Mouse (Mus musculus): Measurements from ENCODE around the gene Nmral1. TPM values are rescaled to one million over a fixed set of nuclear protein-coding genes. Genes with fewer than 3 reads are reported as not detected.

Nmral1 gene
- polyA plus RNA-seq, 1 experiment from 2014 or later, result 24.1 TPM

GRCm38 (mm10) chr16:4722915-4723209 is 3.7 kb upstream of the Nmral1 start:
- Histone ChIP-seq H3K27me3 (ENCODE audit: insufficient read depth, low read length) (no peaks in the 10 kb centered on the region), H3K4me3 (ENCODE audit: low read depth, low read length) (no peak overlapping the region), H3K4me2 (ENCODE audit: low read depth, low read length) (peak overlapping the region; percentile 55; the same call in 1 of the 2 replicates), H3K27ac (ENCODE audit: low read depth) (peak overlapping the region; percentile 88), H3K9me3 (ENCODE audit: low read length) (no peaks in the 10 kb centered on the region), H3K9ac (replicated peaks) (no peak overlapping the region), H3K36me3 (replicated peaks; ENCODE audit: insufficient read depth, low read length) (no peaks in the 10 kb centered on the region), H3K4me1 (ENCODE audit: insufficient read depth) (peaks cover 36% of the 10 kb centered on the region)
- ATAC-seq (no peak), DNase-seq (no peak)
- no peak for TF ChIP-seq EP300 (IDR thresholded peaks at IDR 0.05; ENCODE audit: low read depth)
- no peak for TF ChIP-seq CTCF (IDR thresholded peaks at IDR 0.05; ENCODE audit: low read depth)
- 32% methylated on average over 3 of the region's 3 CpGs for WGBS (ENCODE audit: insufficient replicate concordance)

- WGBS (ENCODE audit: insufficient replicate concordance), result 45% methylated on average over 7 of the region's 7 CpGs
- DNase-seq (no peak), ATAC-seq (peak; percentile 15; the same call in 1 of the 2 replicates)
- H3K9me3 ChIP-seq (ENCODE audit: low read length), result no peaks in the 10 kb centered on the region
- H3K27ac ChIP-seq (ENCODE audit: low read depth), result peak overlapping the region; percentile 88
- H3K4me3 ChIP-seq (ENCODE audit: low read depth, low read length), result no peak overlapping the region
- peak overlapping the region; percentile 55 for H3K4me2 ChIP-seq (ENCODE audit: low read depth, low read length)
- H3K36me3 ChIP-seq (replicated peaks; ENCODE audit: insufficient read depth, low read length), result no peaks in the 10 kb centered on the region
- no peak; the same call in 1 of the 2 replicates for TF ChIP-seq EP300 (IDR thresholded peaks at IDR 0.05; ENCODE audit: low read depth)
- no peak for TF ChIP-seq CTCF (IDR thresholded peaks at IDR 0.05; ENCODE audit: low read depth)
- H3K27me3 ChIP-seq (ENCODE audit: insufficient read depth, low read length), result no peaks in the 10 kb centered on the region
- peaks cover 32% of the 10 kb centered on the region for H3K4me1 ChIP-seq (ENCODE audit: insufficient read depth)
- 0 out of 2 replicates have a peak overlapping the region, but pooled peaks have one; percentile 35 for H3K9ac ChIP-seq (replicated peaks)
These were observed 3.2 kb upstream of the Nmral1 start for GRCm38 (mm10) chr16:4722128-4722914.

DNA sequence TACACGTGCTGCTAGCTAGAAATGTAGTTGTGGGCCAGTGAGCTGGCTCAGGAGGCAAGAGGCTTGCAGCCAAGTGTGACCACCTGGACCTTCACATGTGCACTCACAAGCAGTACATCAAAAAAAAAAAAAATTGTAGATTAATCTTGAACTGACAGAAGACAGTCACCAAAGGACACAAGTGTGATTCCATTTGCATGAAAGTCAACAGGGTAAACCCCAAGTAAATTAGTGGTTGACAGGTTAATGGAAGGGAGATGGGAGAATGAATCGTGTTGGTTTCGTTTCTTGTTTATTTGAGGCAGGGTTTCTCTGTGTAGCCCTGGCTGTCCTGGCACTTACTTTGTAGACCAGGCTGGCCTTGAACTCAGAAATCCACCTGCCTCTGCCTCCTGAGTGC is 1.3 kb downstream of the Nmral1 start:
- TF ChIP-seq EP300 (IDR thresholded peaks at IDR 0.05; ENCODE audit: low read depth) (no peak), CTCF (IDR thresholded peaks at IDR 0.05; ENCODE audit: low read depth) (no peak)
- Histone ChIP-seq H3K27ac (ENCODE audit: low read depth) (0 out of 2 replicates have a peak overlapping the region, but pooled peaks have one; percentile 67), H3K27me3 (ENCODE audit: insufficient read depth, low read length) (no peaks in the 10 kb centered on the region), H3K4me2 (ENCODE audit: low read depth, low read length) (peak overlapping the region; percentile 80), H3K4me3 (ENCODE audit: low read depth, low read length) (peak overlapping the region; percentile 79), H3K9me3 (ENCODE audit: low read length) (no peaks in the 10 kb centered on the region), H3K36me3 (replicated peaks; ENCODE audit: insufficient read depth, low read length) (peaks cover 17% of the 10 kb centered on the region), H3K9ac (replicated peaks) (peak overlapping the region; percentile 81), H3K4me1 (ENCODE audit: insufficient read depth) (peaks cover 16% of the 10 kb centered on the region)
- ATAC-seq, result no peak
- 43% methylated on average over 3 of the region's 3 CpGs for WGBS (ENCODE audit: insufficient replicate concordance)
- no peak for DNase-seq

DNA sequence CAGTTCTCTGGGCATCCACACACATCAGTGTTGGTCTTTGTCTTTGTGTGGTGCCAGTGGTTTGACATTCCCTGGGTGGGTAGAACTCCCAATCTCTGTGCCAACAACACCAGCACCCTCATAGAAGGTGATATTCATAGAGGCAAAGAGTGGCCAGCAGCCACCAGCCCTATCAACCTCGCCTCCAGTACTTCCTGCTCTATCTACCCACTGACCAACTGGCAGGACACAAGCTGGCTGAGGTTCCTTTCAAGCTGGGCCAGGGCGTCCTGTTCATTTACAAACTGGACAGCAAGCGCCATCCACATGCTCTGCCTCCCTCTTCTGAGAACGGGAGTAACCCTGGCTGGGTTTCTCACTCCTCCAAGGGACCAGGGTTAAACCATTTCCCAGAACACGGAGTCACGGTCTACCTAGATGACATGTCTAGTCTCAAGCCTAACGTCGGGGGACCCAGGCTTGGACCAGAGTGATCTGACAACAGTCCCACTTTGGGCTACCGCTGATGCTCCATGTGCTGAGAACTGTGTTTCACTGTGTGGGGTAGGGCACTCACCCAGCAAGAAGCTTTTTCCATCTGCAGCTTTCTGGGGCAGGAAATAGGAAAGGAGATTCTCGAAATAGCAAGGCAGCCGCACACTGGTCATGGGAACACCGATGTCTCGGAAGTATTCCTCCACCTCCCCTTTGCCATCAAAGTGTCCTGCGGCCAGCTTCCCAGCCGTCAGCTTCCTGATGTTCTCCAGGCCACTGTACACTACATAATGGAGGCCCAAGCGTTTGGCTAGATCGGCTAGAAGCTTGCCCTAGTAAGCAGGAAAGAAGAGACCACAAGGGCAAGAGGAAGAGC is 5.1 kb downstream of the Nmral1 start:
- WGBS (ENCODE audit: insufficient replicate concordance), result 83% methylated on average over 17 of the region's 17 CpGs
- Histone ChIP-seq H3K4me3 (ENCODE audit: low read depth, low read length) (no peak overlapping the region), H3K4me1 (ENCODE audit: insufficient read depth) (peaks cover under 1% of the 10 kb centered on the region; the same call in 1 of the 2 replicates), H3K36me3 (replicated peaks; ENCODE audit: insufficient read depth, low read length) (peaks cover 29% of the 10 kb centered on the region), H3K9me3 (ENCODE audit: low read length) (no peaks in the 10 kb centered on the region), H3K27ac (ENCODE audit: low read depth) (no peak overlapping the region), H3K4me2 (ENCODE audit: low read depth, low read length) (no peak overlapping the region), H3K9ac (replicated peaks) (no peak overlapping the region), H3K27me3 (ENCODE audit: insufficient read depth, low read length) (no peaks in the 10 kb centered on the region)
- ATAC-seq (no peak), DNase-seq (no peak)
- TF ChIP-seq CTCF (IDR thresholded peaks at IDR 0.05; ENCODE audit: low read depth) (no peak), EP300 (IDR thresholded peaks at IDR 0.05; ENCODE audit: low read depth) (no peak)

DNA sequence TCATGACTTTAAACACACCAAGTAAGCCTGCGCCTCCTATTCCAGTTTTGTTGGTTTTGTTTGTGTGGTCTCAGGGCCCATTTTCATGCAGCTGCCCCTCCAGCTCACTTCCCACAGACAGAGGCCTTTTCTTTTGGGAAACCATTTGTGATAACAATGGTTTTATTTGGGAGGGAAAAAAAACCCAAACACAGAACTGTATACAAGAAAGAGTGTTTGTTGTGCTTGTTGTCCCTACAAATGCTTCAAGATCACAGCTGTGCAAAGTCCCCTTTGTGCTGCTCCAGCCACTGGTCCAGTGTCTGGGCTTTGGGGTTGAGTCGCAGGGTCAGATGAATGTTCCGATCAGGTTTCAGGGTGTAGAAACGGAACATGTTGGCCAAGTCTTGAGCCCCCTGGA is 8.0 kb downstream of the Nmral1 start:
- WGBS (ENCODE audit: insufficient replicate concordance), result 95% methylated on average over 4 of the region's 4 CpGs
- Histone ChIP-seq H3K27me3 (ENCODE audit: insufficient read depth, low read length) (no peaks in the 10 kb centered on the region), H3K4me1 (ENCODE audit: insufficient read depth) (no peaks in the 10 kb centered on the region), H3K27ac (ENCODE audit: low read depth) (no peak overlapping the region), H3K9me3 (ENCODE audit: low read length) (no peaks in the 10 kb centered on the region), H3K4me2 (ENCODE audit: low read depth, low read length) (no peak overlapping the region), H3K4me3 (ENCODE audit: low read depth, low read length) (no peak overlapping the region), H3K36me3 (replicated peaks; ENCODE audit: insufficient read depth, low read length) (peaks cover 53% of the 10 kb centered on the region), H3K9ac (replicated peaks) (no peak overlapping the region)
- TF ChIP-seq EP300 (IDR thresholded peaks at IDR 0.05; ENCODE audit: low read depth) (no peak), CTCF (IDR thresholded peaks at IDR 0.05; ENCODE audit: low read depth) (no peak)
- DNase-seq, result no peak
- ATAC-seq, result no peak

DNA sequence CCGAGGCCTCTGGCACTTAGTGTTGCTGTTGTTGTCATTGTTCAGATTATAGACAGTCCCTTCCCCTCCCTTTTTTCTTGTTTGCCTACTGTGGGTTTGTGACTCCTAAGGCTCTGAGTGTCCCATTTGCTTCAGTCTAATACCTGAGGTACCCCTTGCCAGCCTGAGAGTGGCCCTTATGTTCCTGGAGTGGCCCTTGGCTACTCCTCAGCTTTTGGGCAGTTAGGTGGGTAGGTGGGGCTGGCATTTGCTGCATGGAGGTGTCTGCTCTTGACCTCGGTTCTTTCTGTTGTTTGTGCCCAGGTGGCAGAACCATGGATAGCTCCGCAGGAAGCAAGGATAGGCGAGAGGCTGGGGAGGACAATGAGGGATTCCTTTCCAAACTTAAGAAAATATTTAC is 13.6 kb downstream of the Nmral1 start:
- Histone ChIP-seq H3K4me3 (ENCODE audit: low read depth, low read length) (no peak overlapping the region), H3K9ac (replicated peaks) (no peak overlapping the region), H3K36me3 (replicated peaks; ENCODE audit: insufficient read depth, low read length) (peaks cover 78% of the 10 kb centered on the region), H3K4me2 (ENCODE audit: low read depth, low read length) (no peak overlapping the region), H3K9me3 (ENCODE audit: low read length) (no peaks in the 10 kb centered on the region), H3K4me1 (ENCODE audit: insufficient read depth) (0 out of 2 replicates have a peak, but pooled peaks cover 2% of the 10 kb centered on the region), H3K27me3 (ENCODE audit: insufficient read depth, low read length) (no peaks in the 10 kb centered on the region), H3K27ac (ENCODE audit: low read depth) (no peak overlapping the region)
- WGBS (ENCODE audit: insufficient replicate concordance), result 69% methylated on average over 4 of the region's 4 CpGs
- TF ChIP-seq EP300 (IDR thresholded peaks at IDR 0.05; ENCODE audit: low read depth), result no peak
- TF ChIP-seq CTCF (IDR thresholded peaks at IDR 0.05; ENCODE audit: low read depth), result no peak
- DNase-seq, result no peak
- ATAC-seq, result no peak
